Mouse (Mus musculus): ENCODE data around the gene Zfp791. TPM values are rescaled to one million over a fixed set of nuclear protein-coding genes. Genes with fewer than 3 reads are reported as not detected.
"Not testable (repeated sequence)": the region's sequence is repeated elsewhere in the genome, so short reads cannot be mapped to it uniquely, and the experiment has no call there.

Gene Zfp791
- 3.4 and 4.2 TPM in 2 replicates for polyA plus RNA-seq (2015; fragmentation: Nextera tagmentation; extraction: Ambion mirVana)

DNA sequence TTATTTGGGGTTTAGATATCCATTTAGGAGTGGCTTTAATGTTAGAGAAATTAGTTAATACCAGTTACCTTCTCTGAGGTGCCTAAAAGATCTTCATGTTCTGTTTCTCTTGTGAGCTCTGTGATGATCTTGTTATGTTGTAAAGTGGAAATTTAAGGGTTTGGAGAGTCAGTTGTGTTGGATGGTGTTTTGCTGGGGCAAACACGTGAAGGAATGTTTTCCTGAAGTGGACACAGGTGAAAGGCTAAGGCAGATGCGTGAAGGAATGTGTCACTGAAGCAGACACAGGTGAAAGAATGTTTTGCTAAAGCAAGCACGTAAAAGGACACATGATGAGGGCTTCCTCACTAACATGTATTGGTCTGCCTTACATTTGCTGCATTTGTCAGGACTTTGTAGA, at the start of gene Zfp791:
TSS of gene Zfp791 (minus strand) at position 101 of the 400 bp plus-strand sequence.
- Histone ChIP-seq H3K4me3 (replicated peaks) (no peak within 1 kb of the TSS), H3K27me3 (replicated peaks) (no peaks in the 10 kb centered on the region), H3K36me3 (no peaks in the 10 kb centered on the region), H3K9me3 (replicated peaks) (no peaks in the 10 kb centered on the region), H3K4me1 (peaks cover 6% of the 10 kb centered on the region; the same call in 1 of the 2 replicates), H3K9ac (replicated peaks) (no peak within 1 kb of the TSS), H3K27ac (replicated peaks) (no peak within 1 kb of the TSS), H3K4me2 (no peak within 1 kb of the TSS)
- no peak for ATAC-seq (ENCODE audit: low FRiP score)
- 84% methylated on average over 3 of the region's 3 CpGs for WGBS

DNA sequence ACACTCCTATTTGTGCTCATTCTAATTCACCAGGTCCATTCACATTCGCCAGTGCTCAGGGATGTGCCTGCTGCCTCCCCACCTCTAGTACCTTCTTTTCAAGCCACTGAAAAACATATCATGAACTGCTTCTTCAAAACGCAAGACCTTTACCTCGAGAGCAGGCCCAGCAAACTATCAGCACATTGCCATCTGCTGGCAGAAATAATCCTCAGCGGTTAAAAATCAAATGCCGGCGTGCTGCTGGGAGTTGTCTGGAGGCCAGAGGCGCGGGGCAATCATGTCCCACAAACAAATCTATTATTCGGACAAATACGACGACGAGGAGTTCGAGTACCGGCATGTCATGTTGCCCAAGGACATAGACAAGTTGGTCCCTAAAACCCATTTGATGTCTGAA, 48.4 kb upstream of the Zfp791 start:
- no peak for ATAC-seq (ENCODE audit: low FRiP score)
- WGBS = 35% methylated on average over 14 of the region's 14 CpGs

DNA sequence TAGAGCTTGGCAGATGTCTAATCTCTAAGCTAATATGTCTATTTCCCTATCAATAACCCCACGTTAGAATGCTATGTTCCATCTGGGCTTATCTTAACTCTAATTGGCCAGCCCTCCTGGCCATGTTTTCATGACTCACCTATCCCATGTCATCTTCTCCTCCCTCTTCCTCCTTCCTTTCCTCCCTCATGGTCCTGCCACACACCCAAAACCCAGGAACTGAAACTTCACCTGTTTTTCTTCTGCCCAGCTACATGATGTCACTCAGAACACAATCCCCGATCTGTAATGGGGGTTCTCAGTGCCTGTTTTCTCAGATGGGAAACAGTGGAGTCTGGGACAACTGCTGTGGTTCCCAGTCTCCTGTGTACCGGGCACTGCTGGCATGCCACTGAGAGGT, 28.7 kb upstream of the Zfp791 start, which contains the start of gene Cks1brt:
TSS of gene Cks1brt (plus strand) at position 301 of the 400 bp plus-strand sequence.
- Histone ChIP-seq H3K4me1 (no peaks in the 10 kb centered on the region), H3K27ac (replicated peaks) (no peak within 1 kb of the TSS), H3K27me3 (replicated peaks) (no peaks in the 10 kb centered on the region), H3K4me2 (no peak within 1 kb of the TSS), H3K4me3 (replicated peaks) (no peak within 1 kb of the TSS), H3K9ac (replicated peaks) (no peak within 1 kb of the TSS), H3K9me3 (replicated peaks) (peaks cover 30% of the 10 kb centered on the region), H3K36me3 (no peaks in the 10 kb centered on the region)
- 93% methylated on average over 3 of the region's 3 CpGs for WGBS
- no peak for ATAC-seq (ENCODE audit: low FRiP score)

More for the DNA sequence above, 48.4 kb upstream of the Zfp791 start:
- no peaks in the 10 kb centered on the region for H3K4me1 ChIP-seq
- no peak overlapping the region for H3K4me3 ChIP-seq (replicated peaks)
- H3K27me3 ChIP-seq (replicated peaks) = no peaks in the 10 kb centered on the region
- H3K27ac ChIP-seq (replicated peaks) = no peak overlapping the region
- no peaks in the 10 kb centered on the region for H3K9me3 ChIP-seq (replicated peaks)
- no peak overlapping the region for H3K9ac ChIP-seq (replicated peaks)
- no peaks in the 10 kb centered on the region for H3K36me3 ChIP-seq
- H3K4me2 ChIP-seq = no peak overlapping the region

DNA sequence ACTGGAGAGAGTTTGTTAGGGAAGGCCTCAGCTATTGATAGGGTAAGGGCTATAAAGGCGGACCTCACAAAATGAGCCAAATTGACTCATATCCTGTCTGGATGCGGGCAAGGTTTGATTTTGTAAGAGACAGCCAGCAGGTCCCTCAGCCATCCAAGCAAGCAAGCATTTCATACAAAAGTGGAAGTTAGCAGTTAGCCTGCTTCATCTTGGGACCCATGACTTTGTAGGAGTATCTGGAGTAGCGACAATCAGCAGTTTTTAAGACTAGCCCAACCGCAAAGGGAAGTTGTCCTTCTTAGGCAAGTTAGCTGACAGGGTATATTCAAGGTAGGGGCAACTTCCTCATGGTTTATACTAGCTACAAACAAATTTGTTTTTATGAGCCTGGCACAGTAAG, 19.6 kb upstream of the Zfp791 start:
- no peak overlapping the region for H3K9ac ChIP-seq (replicated peaks)
- no peak overlapping the region for H3K27ac ChIP-seq (replicated peaks)
- ATAC-seq (ENCODE audit: low FRiP score) = no peak
- H3K9me3 ChIP-seq (replicated peaks) = 0 out of 2 replicates have a peak, but pooled peaks cover 6% of the 10 kb centered on the region
- H3K4me3 ChIP-seq (replicated peaks) = no peak overlapping the region
- H3K4me2 ChIP-seq = no peak overlapping the region
- no peaks in the 10 kb centered on the region for H3K27me3 ChIP-seq (replicated peaks)
- H3K36me3 ChIP-seq = no peaks in the 10 kb centered on the region
- 90% methylated on average over 4 of the region's 4 CpGs for WGBS
- no peaks in the 10 kb centered on the region for H3K4me1 ChIP-seq

DNA sequence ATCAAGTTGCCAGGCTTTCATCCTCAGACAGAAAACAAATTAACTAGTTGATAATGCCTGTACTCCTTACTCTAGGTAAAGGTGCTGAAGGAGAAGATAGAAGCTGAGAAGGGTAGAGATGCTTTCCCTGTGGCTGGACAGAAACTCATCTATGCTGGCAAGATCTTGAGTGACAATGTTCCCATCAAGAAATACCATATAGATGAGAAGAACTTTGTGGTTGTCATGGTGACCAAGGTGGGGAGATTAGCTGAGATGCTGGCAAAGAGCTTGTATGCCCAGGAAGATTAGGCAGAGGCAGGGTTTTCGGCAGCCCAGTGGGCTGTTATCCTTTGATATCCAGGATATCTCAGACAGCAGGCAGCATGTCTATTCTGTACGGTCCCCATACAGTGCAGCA, 12.8 kb upstream of the Zfp791 start:
- not testable (repeated sequence) for ATAC-seq (ENCODE audit: low FRiP score); H3K27me3 ChIP-seq (replicated peaks); H3K4me3 ChIP-seq (replicated peaks); H3K36me3 ChIP-seq; H3K9me3 ChIP-seq (replicated peaks); H3K4me1 ChIP-seq; H3K9ac ChIP-seq (replicated peaks); H3K27ac ChIP-seq (replicated peaks); H3K4me2 ChIP-seq
- WGBS = 98% methylated on average over 2 of the region's 2 CpGs

DNA sequence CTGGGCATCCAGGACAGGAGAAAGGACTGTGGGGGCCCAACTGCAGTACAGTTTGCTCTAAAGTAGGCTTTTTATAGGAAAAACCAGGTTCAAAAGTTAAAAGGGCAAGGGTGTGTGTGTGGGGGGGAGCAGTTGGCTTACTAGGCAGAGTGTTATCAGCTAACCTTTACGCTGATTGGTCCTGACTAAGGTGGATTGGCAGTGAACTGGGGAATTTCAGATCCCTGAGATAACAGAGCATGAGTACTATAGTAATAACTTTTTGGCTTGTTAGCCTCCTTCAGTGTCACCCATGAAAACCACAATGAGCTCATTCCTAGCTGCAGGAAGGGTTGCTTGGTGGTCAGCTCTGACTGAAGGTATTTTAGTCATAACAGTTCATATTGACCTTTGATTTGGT, 9.4 kb upstream of the Zfp791 start:
- no peaks in the 10 kb centered on the region for H3K36me3 ChIP-seq
- H3K9me3 ChIP-seq (replicated peaks) = no peaks in the 10 kb centered on the region
- H3K27ac ChIP-seq (replicated peaks) = no peak overlapping the region
- 97% methylated on average over 1 of the region's 1 CpGs for WGBS
- H3K4me2 ChIP-seq = no peak overlapping the region
- no peaks in the 10 kb centered on the region for H3K4me1 ChIP-seq
- H3K27me3 ChIP-seq (replicated peaks) = peaks cover 5% of the 10 kb centered on the region; the same call in 1 of the 2 replicates
- no peak for ATAC-seq (ENCODE audit: low FRiP score)
- no peak overlapping the region for H3K9ac ChIP-seq (replicated peaks)
- no peak overlapping the region for H3K4me3 ChIP-seq (replicated peaks)

DNA sequence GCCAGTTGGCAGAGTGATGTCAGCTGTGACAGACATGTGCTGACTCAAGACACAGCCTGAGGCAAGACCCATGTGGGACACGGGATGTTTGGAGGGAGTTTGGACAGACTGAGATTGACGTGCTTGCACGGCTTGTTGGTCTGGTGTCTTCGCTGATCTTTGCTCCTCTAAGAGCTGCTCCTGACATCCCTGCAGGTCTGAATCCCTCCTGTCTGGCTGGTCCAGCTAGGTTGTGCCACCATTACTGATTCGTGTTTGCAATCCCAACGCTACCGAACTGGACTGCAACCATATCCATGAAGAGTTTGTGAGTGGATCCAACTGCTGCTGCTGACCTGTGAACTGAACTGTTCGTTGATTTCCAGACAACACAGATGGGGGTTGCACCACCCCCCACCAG, 796 bp upstream of the Zfp791 start:
- H3K9me3 ChIP-seq (replicated peaks) = no peaks in the 10 kb centered on the region
- no peak for ATAC-seq (ENCODE audit: low FRiP score)
- no peaks in the 10 kb centered on the region for H3K36me3 ChIP-seq
- peaks cover 4% of the 10 kb centered on the region; the same call in 1 of the 2 replicates for H3K4me1 ChIP-seq
- no peak overlapping the region for H3K27ac ChIP-seq (replicated peaks)
- H3K9ac ChIP-seq (replicated peaks) = no peak overlapping the region
- no peaks in the 10 kb centered on the region for H3K27me3 ChIP-seq (replicated peaks)
- 93% methylated on average over 8 of the region's 8 CpGs for WGBS
- no peak overlapping the region for H3K4me2 ChIP-seq
- no peak overlapping the region for H3K4me3 ChIP-seq (replicated peaks)

DNA sequence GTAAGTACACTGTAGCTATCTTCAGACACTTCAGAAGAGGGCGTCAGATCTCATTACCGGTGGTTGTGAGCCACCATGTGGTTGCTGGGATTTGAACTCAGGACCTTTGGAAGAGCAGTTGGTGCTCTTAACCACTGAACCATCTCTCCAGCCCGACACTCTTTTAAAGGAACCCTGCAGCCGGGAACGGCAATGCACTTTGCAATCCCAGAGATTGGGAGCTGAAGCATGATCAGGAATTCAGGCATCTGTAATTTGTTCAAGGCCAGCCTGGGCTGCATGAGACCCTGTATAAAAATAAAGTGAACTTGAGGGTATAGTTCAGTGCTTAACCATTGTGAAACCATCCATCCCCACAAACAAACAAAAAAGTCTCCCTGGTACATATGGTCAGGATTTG, 2.6 kb downstream of the Zfp791 start:
- H3K27me3 ChIP-seq (replicated peaks); H3K4me1 ChIP-seq; H3K4me3 ChIP-seq (replicated peaks); ATAC-seq (ENCODE audit: low FRiP score); H3K36me3 ChIP-seq; H3K9me3 ChIP-seq (replicated peaks); H3K9ac ChIP-seq (replicated peaks); H3K27ac ChIP-seq (replicated peaks); H3K4me2 ChIP-seq: not testable (repeated sequence)
- WGBS = 83% methylated on average over 5 of the region's 5 CpGs

DNA sequence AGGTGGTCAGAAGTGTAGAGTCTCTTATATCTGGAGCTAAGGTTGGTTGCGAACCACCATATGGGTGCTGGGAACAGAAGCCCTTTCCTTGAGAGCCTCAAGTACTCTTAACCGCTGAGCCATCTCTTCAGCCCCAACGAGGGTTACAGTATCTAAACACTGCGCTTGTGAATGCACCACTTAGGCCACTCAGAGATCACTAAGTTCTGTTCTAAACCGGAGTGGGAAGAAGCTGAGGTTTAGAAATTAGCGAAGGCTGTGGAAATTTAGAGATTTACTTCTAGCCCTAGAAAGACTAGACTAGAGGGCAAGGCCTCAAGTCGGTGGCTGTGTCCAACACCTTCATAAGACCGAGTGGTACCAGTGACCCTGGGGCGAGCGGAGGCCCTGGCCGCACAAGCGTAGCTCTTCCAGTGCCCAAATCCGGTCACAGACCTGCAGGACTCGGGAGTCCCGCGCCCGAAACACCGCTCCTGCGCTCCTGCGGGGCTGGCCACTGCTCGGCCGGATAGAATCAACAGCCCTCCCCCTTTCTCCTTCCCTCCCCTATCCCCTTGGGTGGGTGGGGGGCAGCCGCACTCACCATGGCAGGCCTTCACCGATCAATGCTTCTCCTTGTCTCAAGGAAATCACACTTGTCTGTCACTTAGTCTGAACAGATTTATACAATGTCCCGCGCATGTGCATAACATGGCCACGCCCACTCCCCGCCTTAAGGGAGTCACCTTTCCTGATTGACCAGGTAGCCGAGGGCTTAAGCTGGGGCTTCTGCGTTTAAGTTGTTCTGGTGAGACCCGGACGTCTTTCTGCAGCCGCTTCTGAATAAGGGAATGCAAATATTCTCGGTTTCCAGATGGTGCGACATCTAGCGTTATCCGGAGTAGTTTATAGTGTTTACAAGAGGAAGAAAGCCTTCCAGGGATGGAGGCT, 3.6 kb downstream of the Zfp791 start:
- Histone ChIP-seq H3K4me3 (replicated peaks) (peak overlapping the region; percentile 60), H3K27ac (replicated peaks) (peak overlapping the region; percentile 63), H3K27me3 (replicated peaks) (no peaks in the 10 kb centered on the region), H3K4me1 (peaks cover 6% of the 10 kb centered on the region; the same call in 1 of the 2 replicates), H3K36me3 (peaks cover 3% of the 10 kb centered on the region; the same call in 1 of the 2 replicates), H3K9me3 (replicated peaks) (no peaks in the 10 kb centered on the region), H3K4me2 (peak overlapping the region; percentile 64), H3K9ac (replicated peaks) (peak overlapping the region; percentile 65)
- peak; percentile 94 for ATAC-seq (ENCODE audit: low FRiP score)
- 7% methylated on average over 37 of the region's 37 CpGs for WGBS

DNA sequence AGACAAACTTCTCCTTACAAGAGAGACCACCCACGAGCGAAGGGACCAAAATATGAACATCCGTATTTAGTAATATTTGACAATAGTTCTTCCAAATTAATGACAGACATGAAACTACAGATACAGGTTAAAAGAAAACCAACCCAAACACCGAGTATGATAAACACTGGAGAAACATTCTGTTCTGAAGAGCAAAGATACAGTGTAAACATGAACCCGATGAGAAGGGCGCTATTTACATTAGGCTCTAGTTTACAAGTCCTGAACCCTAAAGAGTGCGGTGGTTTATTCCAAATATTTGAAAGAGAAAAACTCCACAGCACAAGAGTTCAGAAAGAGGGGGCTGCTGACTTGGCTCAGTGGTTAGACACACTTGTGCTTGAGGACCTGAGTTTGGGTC, 5.9 kb downstream of the Zfp791 start:
- Histone ChIP-seq H3K9ac (replicated peaks) (no peak overlapping the region), H3K4me2 (no peak overlapping the region)
- 94% methylated on average over 7 of the region's 7 CpGs for whole genome bisulfite sequencing

DNA sequence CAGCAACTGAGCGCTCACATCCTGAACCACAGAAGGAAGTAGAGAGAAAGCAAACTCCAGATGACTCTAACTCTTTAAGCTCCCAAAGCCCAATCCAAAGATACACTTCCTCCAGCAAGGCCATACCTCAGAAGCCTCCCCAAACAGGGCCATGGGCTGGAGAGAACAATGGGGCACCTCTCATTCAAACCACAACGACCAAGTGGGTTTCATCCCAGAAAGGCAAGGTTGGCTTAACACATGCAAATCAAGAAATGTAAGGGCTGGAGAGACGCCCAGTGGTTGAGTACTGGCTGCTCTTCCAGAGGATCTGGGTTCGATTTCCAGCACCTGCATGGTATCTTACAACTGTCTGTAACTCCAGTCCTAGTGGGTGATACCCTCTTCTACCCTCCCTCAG, 7.4 kb downstream of the Zfp791 start:
- Histone ChIP-seq H3K9me3 (replicated peaks) (no peaks in the 10 kb centered on the region), H3K27me3 (replicated peaks) (no peaks in the 10 kb centered on the region), H3K27ac (replicated peaks) (no peak overlapping the region), H3K9ac (replicated peaks) (no peak overlapping the region), H3K4me2 (no peak overlapping the region), H3K4me3 (replicated peaks) (no peak overlapping the region), H3K36me3 (peaks cover 26% of the 10 kb centered on the region), H3K4me1 (peaks cover 6% of the 10 kb centered on the region; the same call in 1 of the 2 replicates)
- ATAC-seq (ENCODE audit: low FRiP score) = no peak
- 77% methylated on average over 4 of the region's 4 CpGs for WGBS

More for the DNA sequence above, 5.9 kb downstream of the Zfp791 start:
- ATAC-seq (ENCODE audit: low FRiP score) = no peak
- H3K27me3 ChIP-seq (replicated peaks) = no peaks in the 10 kb centered on the region
- no peaks in the 10 kb centered on the region for H3K9me3 ChIP-seq (replicated peaks)
- peaks cover 12% of the 10 kb centered on the region for H3K36me3 ChIP-seq
- H3K4me3 ChIP-seq (replicated peaks) = no peak overlapping the region
- no peak overlapping the region for H3K27ac ChIP-seq (replicated peaks)
- peaks cover 6% of the 10 kb centered on the region; the same call in 1 of the 2 replicates for H3K4me1 ChIP-seq

DNA sequence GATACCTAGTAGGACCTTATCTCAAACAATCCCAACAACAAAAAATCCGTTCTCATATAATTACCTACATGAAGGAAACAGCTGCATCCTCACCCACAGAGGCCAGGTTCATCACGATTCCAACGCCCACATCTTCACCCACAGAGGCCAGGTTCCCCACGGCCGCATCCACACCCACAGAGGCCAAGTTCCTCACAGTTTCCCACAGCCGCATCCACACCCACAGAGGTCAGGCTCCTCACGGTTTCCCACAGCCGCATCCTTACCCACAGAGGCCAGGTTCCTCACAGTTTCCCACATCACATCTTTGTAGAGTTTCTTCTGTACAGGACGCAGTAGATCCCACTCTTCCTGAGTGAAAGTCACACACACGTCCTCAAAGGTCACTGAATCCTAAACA, 9.7 kb downstream of the Zfp791 start:
- 98% methylated on average over 10 of the region's 10 CpGs for WGBS
- Histone ChIP-seq H3K36me3 (peaks cover 45% of the 10 kb centered on the region), H3K9me3 (replicated peaks) (no peaks in the 10 kb centered on the region), H3K4me2 (no peak overlapping the region), H3K9ac (replicated peaks) (no peak overlapping the region), H3K27me3 (replicated peaks) (no peaks in the 10 kb centered on the region), H3K4me3 (replicated peaks) (no peak overlapping the region), H3K27ac (replicated peaks) (no peak overlapping the region), H3K4me1 (no peaks in the 10 kb centered on the region)
- no peak for ATAC-seq (ENCODE audit: low FRiP score)
